Mouse (Mus musculus): ENCODE results near the gene Amz2.

DNA sequence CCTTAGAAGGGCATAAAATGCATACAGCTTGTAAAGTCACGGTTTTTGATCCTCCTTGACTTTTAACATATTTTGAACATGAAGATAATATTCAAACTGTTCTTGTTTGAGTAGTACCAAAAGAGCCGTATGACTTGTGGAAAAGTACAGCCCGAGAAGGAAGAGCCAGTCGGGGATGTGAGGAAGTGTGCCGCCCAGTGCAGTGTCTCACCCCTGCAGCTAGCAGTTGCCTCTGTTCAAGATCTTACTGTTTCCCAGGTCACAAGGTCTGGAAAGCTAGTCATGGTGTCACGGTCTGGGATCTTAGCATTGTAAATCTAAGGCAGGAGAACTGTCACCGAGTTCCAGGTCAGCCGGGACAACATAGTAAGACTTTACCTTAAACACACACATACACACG, 31.0 kb upstream of the Amz2 start:
- TF ChIP-seq POLR2A (IDR thresholded peaks at IDR 0.05; ENCODE audit: borderline replicate concordance, extremely low read depth, low read depth, low read length) (no peak), CTCF (IDR thresholded peaks at IDR 0.05; ENCODE audit: insufficient read depth, low read length) (no peak)

All from lung, adult 2 months (tissue).